Mouse (Mus musculus) mouse trophoblast stem cell (cell line): ENCODE measurements around the gene Ppm1h.

ENCODE experiments used
- in situ Hi-C, 2 experiments: fragments of 300-500 bp; cut with MseI, MboI; formaldehyde crosslinking; loops; 2 replicates in 1 of 2; 3 replicates in 1 of 2; pipeline ENCODE4 v1.15.1; 2025

Ppm1h gene

GRCm38 (mm10) chr10:122857155-122857554 is 178.6 kb downstream of the Ppm1h start:
- in situ Hi-C loops: no loop called here

GRCm38 (mm10) chr10:122858904-122859641 is 180.5 kb downstream of the Ppm1h start:
- in situ Hi-C loops: no loop called here

GRCm38 (mm10) chr10:122859642-122859997 is 181.1 kb downstream of the Ppm1h start:
- in situ Hi-C loops: no loop called here

GRCm38 (mm10) chr10:122860076-122860475 is 181.5 kb downstream of the Ppm1h start:
- in situ Hi-C loops: no loop called here

- in situ Hi-C loops: no loop called here
These were observed 183.3 kb downstream of the Ppm1h start for GRCm38 (mm10) chr10:122861696-122862385.

- in situ Hi-C loops: no loop called here
These were observed 183.9 kb downstream of the Ppm1h start for GRCm38 (mm10) chr10:122862386-122863023.

GRCm38 (mm10) chr10:122869865-122870503 is 191.4 kb downstream of the Ppm1h start:
- in situ Hi-C loops: no loop called here

- in situ Hi-C loops: no loop called here
These were observed 192.4 kb downstream of the Ppm1h start for GRCm38 (mm10) chr10:122870848-122871494.

- in situ Hi-C loops: no loop called here
These were observed 194.2 kb downstream of the Ppm1h start for GRCm38 (mm10) chr10:122872720-122873119.

GRCm38 (mm10) chr10:122876964-122877363 is 198.4 kb downstream of the Ppm1h start:
- in situ Hi-C loops: no loop called here

GRCm38 (mm10) chr10:122877436-122877835 is 198.9 kb downstream of the Ppm1h start:
- in situ Hi-C loops: no loop called here

GRCm38 (mm10) chr10:122881456-122881855 is 202.9 kb downstream of the Ppm1h start:
- in situ Hi-C loops: no loop called here

- in situ Hi-C loops: no loop called here
These were observed 204.1 kb downstream of the Ppm1h start for GRCm38 (mm10) chr10:122882614-122883013.

- in situ Hi-C loops: no loop called here
These were observed 205.5 kb downstream of the Ppm1h start for GRCm38 (mm10) chr10:122883823-122884743.

- in situ Hi-C loops: no loop called here
These were observed 206.7 kb downstream of the Ppm1h start for GRCm38 (mm10) chr10:122885301-122885700.

GRCm38 (mm10) chr10:122886055-122886915 is 207.7 kb downstream of the Ppm1h start:
- in situ Hi-C loops: no loop called here

GRCm38 (mm10) chr10:122886916-122887527 is 208.5 kb downstream of the Ppm1h start:
- in situ Hi-C loops: no loop called here

- in situ Hi-C loops: no loop called here
These were observed 209.1 kb downstream of the Ppm1h start for GRCm38 (mm10) chr10:122887528-122888183.
